Mouse (Mus musculus): Measurements from ENCODE around the gene Gm4303.
"Not testable (repeated sequence)": the region's sequence is repeated elsewhere in the genome, so short reads cannot be mapped to it uniquely, and the experiment has no call there.

The Gm4303 gene

DNA sequence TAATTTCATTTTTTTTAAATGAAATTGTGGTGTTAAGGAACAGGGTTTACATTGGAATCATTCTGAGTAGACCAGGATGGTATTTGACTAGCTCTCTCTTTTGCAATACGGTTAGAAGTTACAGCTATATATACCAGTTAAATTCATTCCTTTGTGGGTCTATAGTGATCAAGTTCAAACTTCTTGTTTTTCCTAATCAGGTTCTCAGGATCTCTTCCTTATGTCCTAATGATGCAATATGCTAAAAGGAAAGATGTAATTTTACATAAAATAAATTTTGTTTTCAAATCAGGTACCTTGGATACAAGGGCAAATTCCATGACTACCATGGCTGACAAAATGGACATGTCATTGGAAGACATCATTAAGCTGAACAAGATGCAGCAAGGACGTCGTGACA, at the start of gene Gm4303:
Gene Gm4303, plus strand, starts transcription at position 301 of the 400 bp plus-strand sequence.
- DNase-seq (ENCODE audit: low spot score in 2 of 2): not testable (repeated sequence)

DNA sequence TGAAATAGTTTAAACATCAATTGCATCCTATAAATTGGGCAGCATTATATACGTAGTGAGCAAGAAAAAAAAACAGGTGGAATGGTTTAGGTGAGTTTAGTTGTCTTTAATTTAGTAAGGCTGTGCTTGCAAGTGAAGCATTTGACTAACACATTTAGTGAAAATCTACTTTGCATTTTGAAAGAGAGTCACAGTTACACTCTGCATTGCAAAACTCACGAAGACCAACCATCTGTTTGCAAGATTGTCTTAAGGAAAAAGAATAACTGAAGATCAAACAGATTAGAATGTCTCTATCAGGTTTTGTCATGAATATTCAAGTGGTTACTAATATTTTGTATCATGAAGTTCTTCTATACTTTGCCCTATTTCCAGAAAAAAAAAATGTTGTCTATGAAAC, 49.7 kb upstream of the Gm4303 start:
- no peak for DNase-seq (ENCODE audit: low spot score in 2 of 2)

DNA sequence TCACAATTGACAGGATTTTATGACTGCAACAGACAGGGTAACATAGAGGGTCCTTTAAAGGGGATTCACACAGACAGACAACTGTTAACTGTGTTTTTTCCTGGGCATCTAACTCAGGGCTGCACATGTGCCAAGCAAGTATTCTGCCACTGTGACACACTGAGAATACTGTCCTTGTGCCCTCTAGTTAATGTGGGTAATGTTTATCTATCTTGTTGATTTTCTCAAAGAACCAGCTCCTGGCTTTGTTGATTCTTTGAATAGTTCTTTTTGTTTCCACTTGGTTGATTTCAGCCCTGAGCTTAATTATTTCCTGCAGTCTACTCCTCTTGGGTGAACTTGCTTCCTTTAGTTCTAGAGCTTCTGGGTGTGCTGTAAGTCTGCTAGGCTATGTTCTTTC, 45.7 kb upstream of the Gm4303 start:
- DNase-seq (ENCODE audit: low spot score in 2 of 2): not testable (repeated sequence)

DNA sequence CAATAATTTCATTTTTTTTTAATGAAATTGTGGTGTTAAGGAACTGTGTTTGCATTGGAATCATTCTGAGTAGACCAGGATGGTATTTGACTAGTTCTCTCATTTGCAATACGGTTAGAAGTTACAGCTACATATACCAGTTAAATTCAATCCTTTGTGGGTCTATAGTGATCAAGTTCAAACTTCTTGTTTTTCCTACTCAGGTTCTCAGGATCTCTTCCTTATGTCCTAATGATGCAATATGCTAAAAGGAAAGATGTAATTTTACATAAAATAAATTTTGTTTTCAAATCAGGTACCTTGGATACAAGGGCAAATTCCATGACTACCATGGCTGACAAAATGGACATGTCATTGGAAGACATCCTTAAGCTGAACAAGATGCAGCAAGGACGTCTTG, 10.4 kb upstream of the Gm4303 start, which contains the start of gene Gm4301:
Gene Gm4301, plus strand, starts transcription at position 301 of the 400 bp plus-strand sequence.
- DNase-seq (ENCODE audit: low spot score in 2 of 2): not testable (repeated sequence)

DNA sequence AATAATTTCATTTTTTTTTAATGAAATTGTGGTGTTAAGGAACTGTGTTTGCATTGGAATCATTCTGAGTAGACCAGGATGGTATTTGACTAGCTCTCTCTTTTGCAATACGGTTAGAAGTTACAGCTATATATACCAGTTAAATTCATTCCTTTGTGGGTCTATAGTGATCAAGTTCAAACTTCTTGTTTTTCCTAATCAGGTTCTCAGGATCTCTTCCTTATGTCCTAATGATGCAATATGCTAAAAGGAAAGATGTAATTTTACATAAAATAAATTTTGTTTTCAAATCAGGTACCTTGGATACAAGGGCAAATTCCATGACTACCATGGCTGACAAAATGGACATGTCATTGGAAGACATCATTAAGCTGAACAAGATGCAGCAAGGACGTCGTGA, 5.2 kb upstream of the Gm4303 start, which contains the start of gene Gm4302:
Gene Gm4302, plus strand, starts transcription at position 301 of the 400 bp plus-strand sequence.
- not testable (repeated sequence) for DNase-seq (ENCODE audit: low spot score in 2 of 2)

DNA sequence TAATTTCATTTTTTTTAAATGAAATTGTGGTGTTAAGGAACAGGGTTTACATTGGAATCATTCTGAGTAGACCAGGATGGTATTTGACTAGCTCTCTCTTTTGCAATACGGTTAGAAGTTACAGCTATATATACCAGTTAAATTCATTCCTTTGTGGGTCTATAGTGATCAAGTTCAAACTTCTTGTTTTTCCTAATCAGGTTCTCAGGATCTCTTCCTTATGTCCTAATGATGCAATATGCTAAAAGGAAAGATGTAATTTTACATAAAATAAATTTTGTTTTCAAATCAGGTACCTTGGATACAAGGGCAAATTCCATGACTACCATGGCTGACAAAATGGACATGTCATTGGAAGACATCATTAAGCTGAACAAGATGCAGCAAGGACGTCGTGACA, 5.0 kb downstream of the Gm4303 start, which contains the start of gene Gm4305:
Gene Gm4305, plus strand, starts transcription at position 301 of the 400 bp plus-strand sequence.
- DNase-seq (ENCODE audit: low spot score in 2 of 2): not testable (repeated sequence)

GRCm38 (mm10) chr10:100356841-100357240, 11.1 kb downstream of the Gm4303 start:
- DNase-seq (ENCODE audit: low spot score in 2 of 2): peak; percentile 4 to 6

DNA sequence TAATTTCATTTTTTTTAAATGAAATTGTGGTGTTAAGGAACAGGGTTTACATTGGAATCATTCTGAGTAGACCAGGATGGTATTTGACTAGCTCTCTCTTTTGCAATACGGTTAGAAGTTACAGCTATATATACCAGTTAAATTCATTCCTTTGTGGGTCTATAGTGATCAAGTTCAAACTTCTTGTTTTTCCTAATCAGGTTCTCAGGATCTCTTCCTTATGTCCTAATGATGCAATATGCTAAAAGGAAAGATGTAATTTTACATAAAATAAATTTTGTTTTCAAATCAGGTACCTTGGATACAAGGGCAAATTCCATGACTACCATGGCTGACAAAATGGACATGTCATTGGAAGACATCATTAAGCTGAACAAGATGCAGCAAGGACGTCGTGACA, 15.3 kb downstream of the Gm4303 start, which contains the start of gene Gm4307:
Gene Gm4307, plus strand, starts transcription at position 301 of the 400 bp plus-strand sequence.
- DNase-seq (ENCODE audit: low spot score in 2 of 2): not testable (repeated sequence)

DNA sequence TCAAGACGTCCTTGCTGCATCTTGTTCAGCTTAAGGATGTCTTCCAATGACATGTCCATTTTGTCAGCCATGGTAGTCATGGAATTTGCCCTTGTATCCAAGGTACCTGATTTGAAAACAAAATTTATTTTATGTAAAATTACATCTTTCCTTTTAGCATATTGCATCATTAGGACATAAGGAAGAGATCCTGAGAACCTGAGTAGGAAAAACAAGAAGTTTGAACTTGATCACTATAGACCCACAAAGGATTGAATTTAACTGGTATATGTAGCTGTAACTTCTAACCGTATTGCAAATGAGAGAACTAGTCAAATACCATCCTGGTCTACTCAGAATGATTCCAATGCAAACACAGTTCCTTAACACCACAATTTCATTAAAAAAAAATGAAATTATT, 36.7 kb downstream of the Gm4303 start, which contains the start of gene Gm4312:
Gene Gm4312, minus strand, starts transcription at position 101 of the 400 bp plus-strand sequence.
- not testable (repeated sequence) for DNase-seq (ENCODE audit: low spot score in 2 of 2)

Measured in spleen, postnatal 36 days (tissue).